Mouse (Mus musculus): ENCODE measurements around the gene Fam71e1. TPM values are rescaled to one million over a fixed set of nuclear protein-coding genes. Genes with fewer than 3 reads are reported as not detected.

Fam71e1 gene
- polyA plus RNA-seq, 1 experiment from 2014 or later, result 11.4 TPM

GRCm38 (mm10) chr7:44547041-44547440 is 50.7 kb downstream of the Fam71e1 start:
- 91% methylated on average over 13 of the region's 13 CpGs for WGBS
- Histone ChIP-seq H3K27me3 (replicated peaks; ENCODE audit: insufficient read depth, low read length) (no peaks in the 10 kb centered on the region), H3K4me2 (replicated peaks; ENCODE audit: low read depth, low read length) (no peak overlapping the region), H3K27ac (ENCODE audit: low read length) (no peak overlapping the region), H3K36me3 (ENCODE audit: insufficient read depth, low read length) (peaks cover 13% of the 10 kb centered on the region), H3K4me3 (ENCODE audit: low read depth, low read length) (no peak overlapping the region), H3K9ac (replicated peaks; ENCODE audit: low read depth) (no peak overlapping the region), H3K9me3 (ENCODE audit: low read length) (no peaks in the 10 kb centered on the region), H3K4me1 (ENCODE audit: insufficient read depth, low read depth, low read length) (no peaks in the 10 kb centered on the region; the same call in 1 of the 2 replicates)
- DNase-seq (ENCODE audit: low spot score), result no peak
- ATAC-seq, result no peak
- TF ChIP-seq EP300 (IDR thresholded peaks at IDR 0.05), result no peak
- no peak for TF ChIP-seq CTCF (IDR thresholded peaks at IDR 0.05)

- Histone ChIP-seq H3K9me3 (ENCODE audit: low read length) (no peaks in the 10 kb centered on the region), H3K36me3 (ENCODE audit: insufficient read depth, low read length) (peaks cover 17% of the 10 kb centered on the region), H3K4me2 (replicated peaks; ENCODE audit: low read depth, low read length) (peak overlapping the region; percentile 81), H3K4me1 (ENCODE audit: insufficient read depth, low read depth, low read length) (peaks cover 2% of the 10 kb centered on the region; the same call in 1 of the 2 replicates), H3K27me3 (replicated peaks; ENCODE audit: insufficient read depth, low read length) (no peaks in the 10 kb centered on the region), H3K4me3 (ENCODE audit: low read depth, low read length) (peak overlapping the region; percentile 58), H3K9ac (replicated peaks; ENCODE audit: low read depth) (peak overlapping the region; percentile 27; the same call in 1 of the 2 replicates), H3K27ac (ENCODE audit: low read length) (peak overlapping the region; percentile 38; the same call in 1 of the 2 replicates)
- DNase-seq (ENCODE audit: low spot score) (no peak), ATAC-seq (no peak)
- WGBS, result 14% methylated on average over 5 of the region's 5 CpGs
- no peak for TF ChIP-seq EP300 (IDR thresholded peaks at IDR 0.05)
- TF ChIP-seq CTCF (IDR thresholded peaks at IDR 0.05), result no peak
These were observed 51.3 kb downstream of the Fam71e1 start for GRCm38 (mm10) chr7:44547725-44548124.

- Histone ChIP-seq H3K4me2 (replicated peaks; ENCODE audit: low read depth, low read length) (peak within 1 kb of the TSS; percentile 81), H3K36me3 (ENCODE audit: insufficient read depth, low read length) (peaks cover 17% of the 10 kb centered on the region), H3K9me3 (ENCODE audit: low read length) (no peaks in the 10 kb centered on the region), H3K4me1 (ENCODE audit: insufficient read depth, low read depth, low read length) (peaks cover 4% of the 10 kb centered on the region; the same call in 1 of the 2 replicates), H3K27me3 (replicated peaks; ENCODE audit: insufficient read depth, low read length) (no peaks in the 10 kb centered on the region), H3K9ac (replicated peaks; ENCODE audit: low read depth) (peak within 1 kb of the TSS; percentile 27; the same call in 1 of the 2 replicates), H3K4me3 (ENCODE audit: low read depth, low read length) (peak within 1 kb of the TSS; percentile 58), H3K27ac (ENCODE audit: low read length) (peak within 1 kb of the TSS; percentile 38)
- under 1% methylated on average over 40 of the region's 43 CpGs for WGBS
- peak; percentile 98 for TF ChIP-seq CTCF (IDR thresholded peaks at IDR 0.05)
- no peak for TF ChIP-seq EP300 (IDR thresholded peaks at IDR 0.05)
- peak; percentile 99 for DNase-seq (ENCODE audit: low spot score)
- peak; percentile 96 for ATAC-seq
These were observed 52.2 kb downstream of the Fam71e1 start, which contains the start of gene Pold1 for GRCm38 (mm10) chr7:44548497-44549087. TSS of gene Pold1 (minus strand) at chr7:44548849.

GRCm38 (mm10) chr7:44549621-44550408 is 53.4 kb downstream of the Fam71e1 start:
- H3K27ac ChIP-seq (ENCODE audit: low read length), result no peak overlapping the region
- DNase-seq (ENCODE audit: low spot score) (no peak), ATAC-seq (no peak)
- TF ChIP-seq EP300 (IDR thresholded peaks at IDR 0.05), result no peak
- TF ChIP-seq CTCF (IDR thresholded peaks at IDR 0.05), result no peak
- 90% methylated on average over 23 of the region's 23 CpGs for WGBS
- no peaks in the 10 kb centered on the region for H3K27me3 ChIP-seq (replicated peaks; ENCODE audit: insufficient read depth, low read length)
- H3K9me3 ChIP-seq (ENCODE audit: low read length), result no peaks in the 10 kb centered on the region
- H3K36me3 ChIP-seq (ENCODE audit: insufficient read depth, low read length), result peaks cover 17% of the 10 kb centered on the region
- no peak overlapping the region for H3K4me2 ChIP-seq (replicated peaks; ENCODE audit: low read depth, low read length)
- H3K4me1 ChIP-seq (ENCODE audit: insufficient read depth, low read depth, low read length), result peaks cover 7% of the 10 kb centered on the region; the same call in 1 of the 2 replicates
- H3K9ac ChIP-seq (replicated peaks; ENCODE audit: low read depth), result no peak overlapping the region
- H3K4me3 ChIP-seq (ENCODE audit: low read depth, low read length), result no peak overlapping the region

- DNase-seq (ENCODE audit: low spot score), result no peak
- Histone ChIP-seq H3K36me3 (ENCODE audit: insufficient read depth, low read length) (peaks cover 17% of the 10 kb centered on the region), H3K4me1 (ENCODE audit: insufficient read depth, low read depth, low read length) (peaks cover 7% of the 10 kb centered on the region; the same call in 1 of the 2 replicates), H3K27me3 (replicated peaks; ENCODE audit: insufficient read depth, low read length) (no peaks in the 10 kb centered on the region), H3K9ac (replicated peaks; ENCODE audit: low read depth) (no peak overlapping the region), H3K27ac (ENCODE audit: low read length) (no peak overlapping the region), H3K4me3 (ENCODE audit: low read depth, low read length) (no peak overlapping the region), H3K9me3 (ENCODE audit: low read length) (no peaks in the 10 kb centered on the region), H3K4me2 (replicated peaks; ENCODE audit: low read depth, low read length) (no peak overlapping the region)
- ATAC-seq, result no peak
- TF ChIP-seq CTCF (IDR thresholded peaks at IDR 0.05) (no peak), EP300 (IDR thresholded peaks at IDR 0.05) (no peak)
- WGBS, result 96% methylated on average over 12 of the region's 12 CpGs
These were observed 54.0 kb downstream of the Fam71e1 start for GRCm38 (mm10) chr7:44550409-44550678.

Small RNAs within 50 kb of the gene (microRNA-seq; reads per million reads assigned to microRNA genes)
- gene Mir7052, result 0.98 reads per million
- not detected for gene Mir7053

Other genes with a start within 250 kb of the Fam71e1 start
- gene 1700028J19Rik, start 249.9 kb upstream of the Fam71e1 start, polyA plus RNA-seq (2015; fragmentation: Nextera tagmentation; extraction: Ambion mirVana), result 0.77 and 1.0 TPM in 2 replicates
- 45.2 and 51.3 TPM in 2 replicates for gene 2410002F23Rik, start 249.9 kb upstream of the Fam71e1 start, polyA plus RNA-seq (2015; fragmentation: Nextera tagmentation; extraction: Ambion mirVana)
- not detected in 2 replicates for gene Acp4, start 239.2 kb upstream of the Fam71e1 start, polyA plus RNA-seq (2015; fragmentation: Nextera tagmentation; extraction: Ambion mirVana)
- gene Gm15517, start 235.1 kb upstream of the Fam71e1 start, polyA plus RNA-seq (2015; fragmentation: Nextera tagmentation; extraction: Ambion mirVana), result not detected in 2 replicates
- 2.1 and 2.5 TPM in 2 replicates for gene Clec11a, start 189.7 kb upstream of the Fam71e1 start, polyA plus RNA-seq (2015; fragmentation: Nextera tagmentation; extraction: Ambion mirVana)
- 0.23 and 0.27 TPM in 2 replicates for gene Shank1, start 186.3 kb upstream of the Fam71e1 start, polyA plus RNA-seq (2015; fragmentation: Nextera tagmentation; extraction: Ambion mirVana)
- gene Syt3, start 112.5 kb upstream of the Fam71e1 start, polyA plus RNA-seq (2015; fragmentation: Nextera tagmentation; extraction: Ambion mirVana), result 0.85 and 1.4 TPM in 2 replicates
- 0.87 and 1.2 TPM in 2 replicates for gene 1700008O03Rik, start 110.8 kb upstream of the Fam71e1 start, polyA plus RNA-seq (2015; fragmentation: Nextera tagmentation; extraction: Ambion mirVana)
- 0.51 and 0.76 TPM in 2 replicates for gene Lrrc4b, start 67.6 kb upstream of the Fam71e1 start, polyA plus RNA-seq (2015; fragmentation: Nextera tagmentation; extraction: Ambion mirVana)
- gene Aspdh, start 31.2 kb upstream of the Fam71e1 start, polyA plus RNA-seq (2015; fragmentation: Nextera tagmentation; extraction: Ambion mirVana), result not detected in 2 replicates
- gene Josd2, start 28.6 kb upstream of the Fam71e1 start, polyA plus RNA-seq (2015; fragmentation: Nextera tagmentation; extraction: Ambion mirVana), result 93.7 and 110 TPM in 2 replicates
- 59.3 and 69.2 TPM in 2 replicates for gene Emc10, start 52 bp upstream of the Fam71e1 start, polyA plus RNA-seq (2015; fragmentation: Nextera tagmentation; extraction: Ambion mirVana)
- gene Mybpc2, start 28.1 kb downstream of the Fam71e1 start, polyA plus RNA-seq (2015; fragmentation: Nextera tagmentation; extraction: Ambion mirVana), result 0.37 and 0.46 TPM in 2 replicates
- gene Spib, start 35.5 kb downstream of the Fam71e1 start, polyA plus RNA-seq (2015; fragmentation: Nextera tagmentation; extraction: Ambion mirVana), result 0.72 and 1.2 TPM in 2 replicates
- gene Pold1, start 52.3 kb downstream of the Fam71e1 start, polyA plus RNA-seq (2015; fragmentation: Nextera tagmentation; extraction: Ambion mirVana), result 13.5 and 17.5 TPM in 2 replicates
- 74.8 and 84.3 TPM in 2 replicates for gene Nr1h2, start 57.4 kb downstream of the Fam71e1 start, polyA plus RNA-seq (2015; fragmentation: Nextera tagmentation; extraction: Ambion mirVana)
- gene Napsa, start 75.8 kb downstream of the Fam71e1 start, polyA plus RNA-seq (2015; fragmentation: Nextera tagmentation; extraction: Ambion mirVana), result 824 and 832 TPM in 2 replicates
- gene Kcnc3, start 94.1 kb downstream of the Fam71e1 start, polyA plus RNA-seq (2015; fragmentation: Nextera tagmentation; extraction: Ambion mirVana), result 3.8 TPM in 2 replicates
- gene Myh14, start 174.3 kb downstream of the Fam71e1 start, polyA plus RNA-seq (2015; fragmentation: Nextera tagmentation; extraction: Ambion mirVana), result 202 and 215 TPM in 2 replicates
- gene Izumo2, start 212.2 kb downstream of the Fam71e1 start, polyA plus RNA-seq (2015; fragmentation: Nextera tagmentation; extraction: Ambion mirVana), result not detected in 2 replicates

Data from lung, postnatal 0 days (tissue).